Mouse (Mus musculus) hindbrain, postnatal 0 days (tissue): Measurements from ENCODE around the gene Spata46. TPM values are rescaled to one million over a fixed set of nuclear protein-coding genes. Genes with fewer than 3 reads are reported as not detected.

Experiments
- ATAC-seq: fragments of 200-750 bp; cut with Nextera tagmentation; 2 replicates; pipeline ENCODE4 v1.8.0; 2017; ENCODE audit warnings: mild to moderate bottlenecking, moderate TSS enrichment, moderate library complexity
- DNase-seq: peaks from one replicate; pipeline ENCODE4 v3.0.0-alpha.2; 2015; ENCODE audit warnings: low spot score
- H3K27ac ChIP-seq: fragments of 300-500 bp; sonication (generic); 2 replicates; pipeline ENCODE4 v1.5.1; 2014; ENCODE audit warnings: mild to moderate bottlenecking
- H3K27me3 ChIP-seq: fragments of 300-500 bp; sonication (generic); 2 replicates; pipeline ENCODE4 v1.6.1; 2014; ENCODE audit warnings: low read length, mixed read lengths; ENCODE audit not compliant: insufficient read depth
- H3K36me3 ChIP-seq: fragments of 300-500 bp; sonication (generic); 2 replicates; pipeline ENCODE4 v1.6.1; 2014; ENCODE audit warnings: low read length, mixed read lengths; ENCODE audit not compliant: insufficient read depth
- H3K4me1 ChIP-seq: fragments of 300-500 bp; sonication (generic); 2 replicates; pipeline ENCODE4 v1.6.1; 2014; ENCODE audit warnings: antibody characterized with exemption, low read length, mixed read lengths; ENCODE audit not compliant: insufficient read depth
- H3K4me2 ChIP-seq: fragments of 300-500 bp; sonication (generic); 2 replicates; pipeline ENCODE4 v1.6.1; 2014; ENCODE audit warnings: low read depth, mild to moderate bottlenecking, low read length, moderate library complexity, mixed read lengths
- H3K4me3 ChIP-seq: fragments of 300-500 bp; sonication (generic); 2 replicates; pipeline ENCODE4 v1.5.1; 2014; ENCODE audit warnings: low read length
- H3K9ac ChIP-seq: fragments of 300-500 bp; sonication (generic); replicated peaks from 2 replicates; pipeline ENCODE4 v1.6.1; 2014; ENCODE audit warnings: mild to moderate bottlenecking, low read length, moderate library complexity, mixed read lengths
- H3K9me3 ChIP-seq: fragments of 300-500 bp; sonication (generic); 2 replicates; pipeline ENCODE4 v1.6.1; 2016; ENCODE audit warnings: low read length, mixed read lengths
- CTCF ChIP-seq: IDR thresholded peaks from 2 replicates; pipeline ENCODE4 v1.5.1; 2016; ENCODE audit warnings: antibody characterized with exemption, control low read depth, low read depth
- WGBS: fragments of 180-500 bp; shearing (Covaris S2); extraction: QIAGEN DNeasy Blood & Tissue Kit; methylation state at CpG from one replicate; pipeline ENCODE4 v1.1.7; 2014; 5-methylcytosine and 5-hydroxymethylcytosine counted together
- polyA plus RNA-seq: library from polyadenylated mRNA; unstranded; fragments of >200 nt; fragmentation: Nextera tagmentation; extraction: Ambion mirVana; gene quantifications from 2 replicates; pipeline ENCODE4 v1.2.1, GENCODE M21; 2015
- total RNA-seq: library from RNA; depleted of rRNA; stranded (reverse); fragments of >200 nt; gene quantifications from 2 replicates; pipeline ENCODE4 v1.2.3, GENCODE M21; 2014; rRNA removed

The Spata46 gene
- total and polyA plus RNA-seq, 2 experiments from 2014 or later = 0.39 TPM; not detected in 1

DNA sequence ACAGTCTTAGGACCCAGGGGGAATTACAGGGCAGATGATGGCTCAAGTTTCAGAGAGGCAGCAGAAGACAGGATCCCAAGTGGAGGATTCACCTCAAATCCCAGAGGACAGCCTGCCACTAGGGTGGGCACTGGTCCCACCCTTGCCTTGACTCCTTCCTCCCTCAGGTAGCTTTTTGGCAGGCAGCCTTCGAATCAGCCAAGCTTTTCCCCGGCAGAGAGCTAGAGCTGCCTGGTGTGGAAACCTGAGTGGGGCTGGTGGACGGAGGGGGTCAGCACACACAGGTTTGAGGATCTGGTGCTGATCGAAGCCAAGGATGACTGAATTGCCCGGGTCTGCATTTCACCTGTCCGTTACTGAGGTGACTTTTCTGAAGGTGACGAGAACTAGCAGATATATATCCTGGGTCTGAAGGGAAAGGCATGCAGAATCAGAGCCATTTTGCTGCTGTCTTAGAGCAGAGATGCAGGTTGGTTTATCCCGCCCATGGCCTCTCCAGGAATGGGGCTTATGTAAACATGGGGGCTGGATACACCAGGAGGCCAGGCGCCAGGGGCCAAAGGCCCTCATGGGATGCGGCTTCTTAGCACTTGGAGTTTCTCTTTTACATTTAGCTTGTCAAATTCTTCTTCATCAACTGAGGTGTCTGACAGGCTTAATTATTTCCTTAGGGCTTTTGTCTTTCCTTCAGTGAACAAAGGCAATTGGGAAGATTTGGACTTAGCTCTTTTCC, 51.7 kb downstream of the Spata46 start:
- no peaks in the 10 kb centered on the region for H3K4me1 ChIP-seq
- no peaks in the 10 kb centered on the region for H3K9me3 ChIP-seq
- H3K27ac ChIP-seq = no peak overlapping the region
- no peak overlapping the region for H3K4me3 ChIP-seq
- H3K36me3 ChIP-seq = no peaks in the 10 kb centered on the region
- ATAC-seq = no peak
- WGBS = 74% methylated on average over 10 of the region's 10 CpGs
- H3K4me2 ChIP-seq = no peak overlapping the region
- H3K9ac ChIP-seq = no peak overlapping the region
- DNase-seq = no peak
- TF ChIP-seq CTCF = no peak
- H3K27me3 ChIP-seq = no peaks in the 10 kb centered on the region

Other genes starting within 250 kb of the Spata46 start
- gene Ddr2, start 198.0 kb upstream of the Spata46 start, total RNA-seq = 5.4 and 8.5 TPM in 2 replicates
- 9.6 and 9.9 TPM in 2 replicates for gene Ddr2, start 198.0 kb upstream of the Spata46 start, polyA plus RNA-seq
- 38.1 and 46.7 TPM in 2 replicates for gene Uap1, start 133.8 kb upstream of the Spata46 start, total RNA-seq
- 52.6 and 54.7 TPM in 2 replicates for gene Uap1, start 133.8 kb upstream of the Spata46 start, polyA plus RNA-seq
- gene Uhmk1, start 93.4 kb upstream of the Spata46 start, total RNA-seq = 45.1 and 45.6 TPM in 2 replicates
- 7.0 and 8.0 TPM in 2 replicates for gene Uhmk1, start 93.4 kb upstream of the Spata46 start, polyA plus RNA-seq
- gene Sh2d1b2, start 76.1 kb upstream of the Spata46 start, total RNA-seq = not detected in 2 replicates
- not detected in 2 replicates for gene Sh2d1b2, start 76.1 kb upstream of the Spata46 start, polyA plus RNA-seq
- not detected in 2 replicates for gene Sh2d1b1, start 31.5 kb upstream of the Spata46 start, total RNA-seq
- gene Sh2d1b1, start 31.5 kb upstream of the Spata46 start, polyA plus RNA-seq = 0.14 TPM in 1 of 2 replicates, not detected in the other
- 1.8 and 3.2 TPM in 2 replicates for gene Gm7694, start 2.5 kb upstream of the Spata46 start, total RNA-seq
- gene Gm7694, start 2.5 kb upstream of the Spata46 start, polyA plus RNA-seq = 1.0 and 1.2 TPM in 2 replicates